9 mouse cellular contexts compared by ENCODE assay signal in the genomic region with DNA sequence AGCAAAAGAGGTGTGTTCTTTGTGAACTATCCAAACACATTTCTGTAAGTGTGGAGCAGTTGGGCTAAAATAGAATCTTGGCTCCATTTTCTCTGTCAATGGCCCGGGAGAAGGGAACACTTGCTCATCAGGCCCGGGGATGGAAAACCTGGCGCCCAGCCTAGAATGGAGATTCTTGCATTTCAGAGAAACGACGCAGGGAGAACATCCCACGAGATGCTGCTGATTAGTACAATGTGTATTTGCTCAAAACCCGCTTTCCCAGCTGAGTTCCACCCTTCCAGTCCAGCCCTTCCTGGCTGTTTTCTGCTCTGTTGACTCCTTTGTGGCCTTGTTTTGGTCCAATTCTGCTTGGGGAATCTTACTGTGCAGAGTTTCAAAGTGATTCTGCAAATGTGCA.
A peak's percentile ranks its signal among the peaks of the same experiment; 100 is the strongest.
DNase-seq lines count a peak whose midpoint lies in the region; ATAC-seq and TF ChIP-seq lines count a peak whose summit lies in the region.
"Had no signal": no experiment of that assay in that cellular context is flagged by ENCODE, and none has a peak within 500 bp of the region (broad histone marks: within the 10 kb centered on the region; RNA-seq: fewer than 3 reads in every experiment).

No protein-coding gene starts in this region.

- intact Hi-C loops in left cerebral cortex, postnatal 36 days (cut with DNase I), result no loop called here

- no peak overlapping the region for H3K27ac ChIP-seq in kidney, adult 2 months (ENCODE audit: insufficient read depth, low read depth, low read length)
- H3K27ac ChIP-seq: lung, embryonic 15.5 days had no signal

- H3K4me3 ChIP-seq in kidney, adult 2 months (ENCODE audit: insufficient read depth, low read depth, low read length), result no peak overlapping the region
- H3K4me3 ChIP-seq: lung, embryonic 15.5 days had no signal

- TF ChIP-seq CTCF in kidney, adult 2 months (conservative IDR thresholded peaks at IDR 0.05; ENCODE audit: insufficient read depth, insufficient read length, low read depth, low read length), result no peak

- no peaks in the 10 kb centered on the region for H3K36me3 ChIP-seq in kidney, adult 2 months (ENCODE audit: control insufficient read depth, insufficient read depth, low read length)
- H3K36me3 ChIP-seq: lung, embryonic 15.5 days had no signal

- TF ChIP-seq POLR2A in kidney, adult 2 months (IDR thresholded peaks at IDR 0.05; ENCODE audit: low read depth, low read length), result no peak

- 43% methylated on average over 7 of the region's 7 CpGs for WGBS in kidney, adult 2 months

- H3K4me1 ChIP-seq in kidney, adult 2 months (ENCODE audit: control insufficient read depth, insufficient read depth, low read length), result no peaks in the 10 kb centered on the region
- H3K4me1 ChIP-seq: lung, embryonic 15.5 days had no signal

- no peaks in the 10 kb centered on the region for H3K27me3 ChIP-seq in kidney, adult 2 months (replicated peaks; ENCODE audit: control insufficient read depth, insufficient read depth, low read length)
- H3K27me3 ChIP-seq: lung, embryonic 15.5 days had no signal

- peak; percentile 15 to 42 for DNase-seq in adrenal gland, adult (ENCODE audit: inconsistent age in 2 of 2, low spot score in 1 of 2)
- DNase-seq in adrenal gland, adult 8-10 months, result no peak
- DNase-seq in adrenal gland, postnatal 36 days, result peak; percentile 9 to 48
- DNase-seq in kidney, adult 2 months, result peak; percentile 23
- DNase-seq in left cerebral cortex, postnatal 36 days (ENCODE audit: low spot score in 2 of 2), result peak; percentile 86 to 87
- peak; percentile 75 for DNase-seq in right cerebral cortex, postnatal 25 days
- DNase-seq in yolk sac, embryonic 10.5 days (ENCODE audit: low spot score), result no peak

- peak; percentile 99 for ATAC-seq in frontal cortex, adult (ENCODE audit: low TSS enrichment)

Comparison
In these comparisons a context has a peak if more than half of its experiments do, and no peak if none do; other contexts are left out.
1. DNase-seq: peak in adrenal gland, adult (2 of 2), adrenal gland, postnatal 36 days (2 of 2), kidney, adult 2 months (single experiment), left cerebral cortex, postnatal 36 days (2 of 2) and right cerebral cortex, postnatal 25 days (single experiment); none in adrenal gland, adult 8-10 months (single experiment) and yolk sac, embryonic 10.5 days (single experiment).